Mouse (Mus musculus) mouse trophoblast stem cell (cell line): ENCODE measurements at regions not wholly inside any gene's neighbourhood (a gene's known extent, or its start where the extent isn't known, plus 50 kb on each side); places are given as distances from the start of the nearest gene placed in this dataset.

Source experiments
- in situ Hi-C, 2 experiments: fragments of 300-500 bp; cut with MseI, MboI; formaldehyde crosslinking; loops; 2 replicates in 1 of 2; 3 replicates in 1 of 2; pipeline ENCODE4 v1.15.1; 2025

DNA sequence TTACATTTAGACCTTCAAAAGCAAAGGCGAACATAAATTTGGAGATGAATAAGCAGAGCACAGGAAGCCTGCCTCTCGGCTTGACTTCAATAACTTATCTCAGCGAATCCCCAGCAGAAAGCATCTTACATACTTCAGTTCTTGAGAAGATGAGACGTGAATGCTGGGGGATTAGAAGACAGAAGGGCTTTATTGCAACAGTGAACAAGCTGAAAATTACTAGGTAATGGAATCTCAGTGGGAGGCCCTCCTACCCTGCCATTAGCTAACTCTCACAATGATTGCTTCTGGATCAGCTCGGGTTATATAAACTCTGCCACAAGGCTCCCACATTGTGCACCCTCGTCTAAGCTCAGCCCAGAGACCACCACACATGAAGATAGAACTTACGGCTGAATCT, 770.9 kb upstream of the Auts2 start:
- in situ Hi-C loops = no loop called here

- in situ Hi-C loops = no loop called here
These were observed 768.1 kb upstream of the Auts2 start for GRCm38 (mm10) chr5:133310979-133311890.

GRCm38 (mm10) chr5:133267887-133268286, 724.7 kb upstream of the Auts2 start:
- in situ Hi-C loops = no loop called here

DNA sequence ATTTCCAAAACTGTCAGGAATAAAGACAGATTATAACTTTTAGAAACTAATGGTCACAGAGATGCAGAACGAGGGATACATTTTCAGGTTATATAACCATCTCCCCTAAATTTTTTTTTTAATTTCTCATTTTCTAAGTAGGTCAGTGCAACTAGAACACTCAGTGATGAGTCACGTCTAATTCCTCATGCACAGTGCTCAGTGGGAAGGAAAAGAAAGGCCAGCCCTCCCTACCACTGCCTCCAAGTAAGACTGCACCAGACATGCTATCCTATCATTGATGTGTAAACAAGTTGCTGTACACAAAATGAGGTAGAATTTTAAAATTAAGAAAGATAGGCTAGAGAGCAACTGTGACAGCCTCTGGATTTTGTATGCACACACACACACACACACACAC, 724.2 kb upstream of the Auts2 start:
- in situ Hi-C loops = no loop called here

- in situ Hi-C loops = no loop called here
These were observed 721.8 kb upstream of the Auts2 start for GRCm38 (mm10) chr5:133264976-133265375.

GRCm38 (mm10) chr5:133218801-133219200, 675.7 kb upstream of the Auts2 start:
- in situ Hi-C loops = no loop called here

- in situ Hi-C loops = no loop called here
These were observed 655.4 kb upstream of the Auts2 start for GRCm38 (mm10) chr5:133198546-133198945.

- in situ Hi-C loops = no loop called here
These were observed 646.8 kb upstream of the Auts2 start for GRCm38 (mm10) chr5:133189798-133190571.

- in situ Hi-C loops = no loop called here
These were observed 632.5 kb upstream of the Auts2 start for GRCm38 (mm10) chr5:133175636-133176035.

GRCm38 (mm10) chr5:133173155-133173723, 630.1 kb upstream of the Auts2 start:
- in situ Hi-C loops = no loop called here

GRCm38 (mm10) chr5:133172686-133173085, 629.5 kb upstream of the Auts2 start:
- in situ Hi-C loops = no loop called here

GRCm38 (mm10) chr5:133171266-133171665, 628.1 kb upstream of the Auts2 start:
- in situ Hi-C loops = no loop called here

GRCm38 (mm10) chr5:133167576-133167975, 624.4 kb upstream of the Auts2 start:
- in situ Hi-C loops = no loop called here

DNA sequence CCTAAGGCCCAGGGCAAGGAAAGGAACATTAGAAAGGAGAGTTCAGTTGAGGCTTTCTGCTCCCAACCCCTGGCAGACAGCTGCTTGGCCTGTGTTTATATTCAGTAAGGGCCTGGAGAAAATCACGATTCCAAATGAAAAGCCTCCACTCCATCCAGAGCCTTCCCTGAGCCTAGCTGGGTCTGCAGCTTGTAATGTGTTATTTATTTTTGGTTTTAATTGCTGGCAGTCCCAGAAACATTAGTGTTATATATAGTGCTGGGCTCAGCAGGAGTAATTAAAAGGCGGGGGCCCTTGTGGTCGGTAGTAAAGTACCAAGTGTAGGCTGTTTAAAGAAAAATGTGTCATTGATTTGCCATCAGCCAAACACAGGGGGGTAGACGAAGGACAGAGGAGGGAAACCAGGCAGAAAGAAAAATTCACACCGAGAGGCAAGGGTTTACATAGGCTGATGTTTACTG, 623.9 kb upstream of the Auts2 start:
- in situ Hi-C loops = no loop called here

DNA sequence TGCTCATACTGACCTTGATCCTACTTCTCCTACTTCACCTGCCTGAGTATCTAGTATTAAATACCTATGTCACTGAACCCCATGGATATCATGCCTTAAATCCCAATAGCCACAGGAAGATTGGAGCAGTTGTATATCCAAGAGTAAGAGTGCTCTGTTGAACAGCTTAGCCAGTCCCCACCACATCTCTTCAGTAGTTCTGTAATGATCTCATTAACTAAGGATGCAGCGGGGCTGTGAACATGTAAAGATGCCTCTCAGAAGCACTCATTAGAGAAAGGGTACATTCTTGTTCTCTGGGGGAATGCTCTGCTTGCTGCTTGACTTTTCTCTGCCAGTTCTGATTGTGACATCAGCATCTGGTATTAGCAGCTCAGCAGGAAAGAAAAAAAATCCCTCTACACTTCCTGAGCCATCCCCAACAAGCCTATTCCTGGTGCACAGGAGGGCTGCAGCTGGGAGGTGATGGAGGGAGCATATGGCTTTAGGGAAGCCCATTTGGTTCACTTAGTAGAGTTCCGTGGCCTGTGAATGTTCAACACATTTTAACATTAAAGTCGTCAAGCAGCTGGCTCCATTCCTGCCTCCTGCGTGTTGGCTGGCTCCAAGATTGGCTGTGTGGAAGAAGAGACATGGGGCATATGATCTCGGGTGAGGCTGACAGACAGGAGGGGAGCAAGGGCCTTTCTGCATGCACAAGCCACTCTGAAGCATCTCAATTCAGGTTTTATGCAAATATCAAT, 613.1 kb upstream of the Auts2 start:
- in situ Hi-C loops = no loop called here

- in situ Hi-C loops = no loop called here
These were observed 602.9 kb upstream of the Auts2 start for GRCm38 (mm10) chr5:133145996-133146395.

- in situ Hi-C loops = no loop called here
These were observed 600.5 kb upstream of the Auts2 start for GRCm38 (mm10) chr5:133143679-133144078.

GRCm38 (mm10) chr5:133142401-133143115, 599.4 kb upstream of the Auts2 start:
- in situ Hi-C loops = no loop called here

GRCm38 (mm10) chr5:133131042-133131441, 587.9 kb upstream of the Auts2 start:
- in situ Hi-C loops = no loop called here

DNA sequence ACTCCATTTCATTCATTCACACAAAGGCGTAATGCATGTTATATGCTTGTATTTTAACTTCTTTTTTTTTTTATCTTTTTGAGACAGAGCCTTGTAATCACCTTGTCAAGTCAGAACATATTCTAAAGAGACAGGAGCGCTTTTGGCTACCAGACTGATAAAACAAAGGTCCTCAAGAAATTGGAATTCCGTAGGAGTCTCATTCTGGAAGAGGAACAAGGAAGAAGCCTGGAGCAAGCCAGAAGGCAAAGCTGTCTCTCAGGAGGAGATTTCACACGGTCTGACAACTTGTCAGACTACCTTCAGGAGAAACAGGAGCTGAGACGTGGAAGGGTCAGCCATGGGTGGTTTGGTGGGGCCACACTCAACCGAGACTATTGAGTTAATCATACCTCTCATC, 587.2 kb upstream of the Auts2 start:
- in situ Hi-C loops = no loop called here

- in situ Hi-C loops = no loop called here
These were observed 581.1 kb upstream of the Auts2 start for GRCm38 (mm10) chr5:133124223-133124622.
